Mouse (Mus musculus): Measurements from ENCODE around the gene Fam243. TPM values are rescaled to one million over a fixed set of nuclear protein-coding genes. Genes with fewer than 3 reads are reported as not detected.

The Fam243 gene
- not detected for total RNA-seq (2022)

DNA sequence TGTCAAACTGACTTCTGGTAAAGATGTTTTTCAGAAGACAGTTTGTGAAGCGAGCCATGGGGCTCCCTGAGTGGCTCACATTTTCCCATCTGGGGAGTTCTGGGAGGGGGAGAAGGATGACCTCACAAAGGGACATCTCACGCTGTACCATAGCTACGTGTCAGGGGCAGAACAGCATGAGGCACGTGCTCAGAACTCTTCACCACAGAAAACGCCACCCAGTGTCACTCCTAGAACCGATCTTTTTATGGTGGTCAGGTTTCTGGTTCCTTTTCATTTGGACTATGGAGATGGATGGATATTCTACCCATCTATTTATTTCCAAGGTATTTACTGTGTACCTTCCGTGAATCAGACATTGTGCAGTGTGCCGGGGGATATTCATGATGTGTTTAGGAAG, at the start of gene Fam243:
TSS of gene Fam243 (minus strand) at position 101 of the 400 bp plus-strand sequence.
- no peak for DNase-seq (ENCODE audit: low spot score in 2 of 2)

DNA sequence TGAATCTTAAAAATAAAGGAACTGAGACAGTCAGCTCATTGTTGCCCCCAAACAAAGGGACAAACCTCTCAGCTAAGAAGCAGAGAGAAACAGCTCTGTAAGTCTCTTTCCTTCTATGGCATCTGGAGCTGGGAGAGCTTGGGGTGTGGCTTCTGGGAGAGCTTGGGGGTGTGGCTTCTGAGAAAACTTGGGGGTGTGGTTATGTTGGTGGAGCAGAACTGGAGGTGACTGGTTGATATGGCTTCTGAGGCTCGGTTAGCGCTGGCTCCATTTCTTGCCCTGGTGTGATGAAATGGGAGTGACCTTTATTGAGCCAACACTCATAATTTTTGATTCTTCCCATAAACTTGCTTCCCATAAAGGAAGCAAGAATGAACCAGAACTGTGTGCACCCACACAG, 48.0 kb upstream of the Fam243 start:
- no peak for DNase-seq (ENCODE audit: low spot score in 2 of 2)

DNA sequence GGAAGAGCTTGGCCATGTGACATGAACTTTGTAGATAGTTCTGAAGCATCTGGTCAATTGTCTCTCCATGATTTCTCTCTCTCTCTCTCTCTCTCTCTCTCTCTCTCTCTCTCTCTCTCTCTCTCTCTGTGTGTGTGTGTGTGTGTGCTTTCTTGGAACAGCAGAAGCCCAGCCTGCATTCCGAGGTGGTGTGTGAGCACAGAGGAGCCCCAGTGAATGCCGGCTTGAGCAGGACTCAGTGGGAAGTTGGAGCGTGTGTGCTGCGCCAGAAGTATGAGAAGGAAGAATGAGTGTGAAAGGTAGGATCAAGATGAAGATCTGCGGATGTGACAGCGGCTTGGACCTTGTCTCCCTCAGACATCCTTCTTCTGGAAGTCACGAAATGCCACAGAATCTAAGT, 44.2 kb upstream of the Fam243 start:
- no peak for DNase-seq (ENCODE audit: low spot score in 2 of 2)

DNA sequence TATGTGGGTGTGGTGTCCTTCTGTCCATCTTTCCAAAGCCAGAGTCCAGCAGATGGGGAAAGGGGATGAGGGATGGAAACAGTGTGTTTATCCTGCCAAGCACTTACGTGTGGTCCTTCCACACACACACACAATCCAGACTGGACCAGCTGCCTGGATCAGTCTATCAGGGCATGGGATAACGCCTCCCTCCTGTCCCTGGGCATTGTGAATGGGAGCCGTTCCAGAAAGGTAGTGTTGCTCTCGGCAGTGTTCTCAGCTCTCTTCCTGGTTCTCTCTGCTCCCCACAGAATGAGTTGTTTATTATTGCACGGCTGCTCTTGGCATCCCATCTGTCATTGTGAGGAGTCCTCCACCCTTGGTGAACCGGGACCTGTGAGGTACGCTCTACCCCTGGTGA, 39.5 kb upstream of the Fam243 start:
- DNase-seq (ENCODE audit: low spot score in 2 of 2) = no peak

DNA sequence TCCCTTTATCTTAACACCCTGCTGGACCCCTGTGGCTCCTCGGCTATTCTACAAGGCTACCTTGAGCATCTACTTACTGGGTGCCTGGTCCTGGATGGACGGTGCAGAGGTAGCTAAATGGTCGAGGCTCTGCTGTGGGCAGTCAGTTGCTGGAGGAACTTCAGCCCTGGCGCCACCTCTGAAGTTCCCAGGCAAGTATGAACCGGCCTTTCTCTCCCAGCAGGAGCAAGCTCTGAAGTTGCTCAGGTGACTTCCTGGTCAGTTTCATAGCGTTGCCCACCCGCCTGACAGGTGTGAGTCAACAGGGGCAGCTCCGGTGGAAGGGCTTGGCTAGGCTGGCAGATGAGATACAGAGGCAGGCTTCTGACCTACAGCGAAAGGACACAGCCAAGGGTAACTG, 38.0 kb upstream of the Fam243 start, which contains the start of gene Kcne1:
TSS of gene Kcne1 (minus strand) at position 240 of the 400 bp plus-strand sequence.
- no peak for DNase-seq (ENCODE audit: low spot score in 2 of 2)

DNA sequence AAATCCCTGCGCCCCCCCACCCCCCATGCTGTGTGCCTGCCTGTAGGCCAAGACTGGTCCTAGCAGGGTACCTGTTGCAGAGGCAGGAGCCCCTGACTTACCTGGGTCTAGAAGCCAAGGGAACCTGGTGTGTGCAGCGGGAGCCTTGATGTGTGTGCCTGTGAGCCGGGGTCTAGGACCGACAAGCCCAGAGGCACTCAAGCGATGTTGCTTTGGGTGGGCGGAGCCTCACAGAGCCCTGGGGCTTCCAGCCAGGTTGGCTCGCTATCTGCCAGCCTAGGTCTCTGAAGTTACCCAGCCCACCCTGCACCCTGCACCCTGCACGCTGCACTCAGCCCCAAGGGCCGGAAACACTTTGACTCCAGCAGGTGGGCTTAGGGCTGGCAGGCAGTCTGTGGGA, 37.5 kb upstream of the Fam243 start:
- no peak for DNase-seq (ENCODE audit: low spot score in 2 of 2)

DNA sequence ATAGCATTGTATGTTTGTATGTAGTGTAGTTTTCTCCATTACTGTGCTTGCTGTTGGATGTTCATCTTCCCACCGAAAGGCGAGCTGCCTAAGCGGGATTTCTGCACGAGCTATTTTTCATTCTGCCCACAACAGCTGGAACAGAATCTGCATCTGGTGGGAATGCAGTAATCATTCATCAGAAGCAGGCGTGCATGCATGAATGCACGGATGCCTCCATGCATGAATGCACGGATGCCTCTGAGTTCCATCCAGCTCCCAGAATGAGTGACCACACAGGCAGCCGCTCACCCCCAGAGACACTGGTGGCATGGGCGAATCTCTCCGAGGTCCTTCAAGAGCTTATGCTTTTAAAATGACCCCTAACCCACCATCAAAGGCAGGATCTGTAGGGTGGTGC, 36.3 kb upstream of the Fam243 start:
- no peak for DNase-seq (ENCODE audit: low spot score in 2 of 2)

DNA sequence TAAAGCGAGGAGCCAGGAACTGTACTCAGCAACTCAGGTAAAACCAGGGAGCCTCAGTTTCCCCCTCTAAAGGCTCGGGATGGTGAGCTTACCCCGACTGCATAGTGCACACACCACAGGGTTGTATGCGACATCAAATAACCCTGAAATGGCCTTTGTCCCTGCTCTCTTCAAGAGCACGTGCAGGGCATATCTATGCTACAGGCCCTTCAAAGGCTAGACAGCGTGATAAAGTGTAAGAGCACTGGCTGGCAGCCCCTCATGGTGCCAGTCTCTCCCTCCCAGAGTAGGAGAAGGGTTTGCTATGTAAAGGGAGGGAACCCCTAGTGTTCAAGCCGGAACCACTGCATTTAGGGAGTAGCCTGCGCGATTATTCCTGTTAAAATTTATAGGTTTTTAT, 35.8 kb upstream of the Fam243 start:
- no peak for DNase-seq (ENCODE audit: low spot score in 2 of 2)

DNA sequence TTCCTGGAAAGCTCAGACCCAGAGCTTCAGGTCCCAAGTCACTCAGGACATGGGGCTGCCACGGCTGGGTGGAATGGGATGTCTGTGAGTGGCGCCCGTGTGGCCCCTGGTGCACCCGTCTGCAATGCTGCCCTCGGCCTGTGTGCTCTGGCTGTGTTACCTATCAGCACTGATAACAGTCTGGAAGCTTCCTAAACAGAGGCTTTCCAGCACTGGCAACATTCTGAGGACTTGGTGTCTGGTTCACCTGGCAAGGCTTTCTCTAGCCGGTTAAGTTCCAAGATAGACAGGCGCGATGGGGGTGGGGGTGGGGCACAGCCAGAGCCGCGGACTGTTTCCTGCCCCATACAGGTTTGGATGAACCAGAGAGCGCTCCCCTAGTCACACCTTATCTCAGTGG, 34.7 kb upstream of the Fam243 start:
- no peak for DNase-seq (ENCODE audit: low spot score in 2 of 2)

DNA sequence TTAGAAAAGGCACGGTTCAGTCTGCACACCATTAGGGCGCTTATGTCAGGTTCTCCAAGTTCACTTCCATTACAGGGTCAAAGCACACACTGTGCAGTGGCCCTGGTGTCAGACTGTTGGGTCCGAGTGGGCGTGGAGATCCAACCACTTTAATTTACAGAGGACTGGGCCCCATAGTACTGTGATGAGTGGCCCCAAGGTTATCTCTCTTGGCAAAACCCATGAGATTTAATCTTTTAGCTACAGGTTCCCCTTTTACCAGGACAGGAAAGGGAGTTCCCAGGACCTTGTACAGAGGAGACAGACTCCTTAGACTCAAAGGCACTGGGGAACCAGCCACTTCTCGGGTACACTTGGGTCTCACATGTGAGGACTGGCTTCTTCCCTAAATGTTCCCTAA, 34.1 kb upstream of the Fam243 start:
- DNase-seq (ENCODE audit: low spot score in 2 of 2) = no peak

DNA sequence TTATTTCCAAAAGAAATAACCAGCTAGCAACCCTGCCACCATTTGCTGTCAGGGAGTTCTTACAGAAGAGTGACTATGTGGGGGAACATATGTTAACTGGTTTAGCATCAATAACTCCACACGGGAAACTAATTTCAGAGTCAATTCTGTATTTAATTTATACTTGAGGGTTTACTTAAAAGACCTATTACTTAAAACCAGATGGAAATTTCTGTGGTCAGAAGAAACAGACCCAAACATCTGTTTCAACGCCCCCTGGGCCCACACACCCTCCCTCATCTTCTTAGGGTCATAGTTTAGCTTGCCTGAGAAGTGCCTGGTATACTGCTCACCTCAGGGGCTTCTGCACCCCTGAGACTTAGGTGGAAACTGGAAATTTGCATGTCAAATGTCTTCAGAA, 32.7 kb upstream of the Fam243 start:
- DNase-seq (ENCODE audit: low spot score in 2 of 2) = no peak

DNA sequence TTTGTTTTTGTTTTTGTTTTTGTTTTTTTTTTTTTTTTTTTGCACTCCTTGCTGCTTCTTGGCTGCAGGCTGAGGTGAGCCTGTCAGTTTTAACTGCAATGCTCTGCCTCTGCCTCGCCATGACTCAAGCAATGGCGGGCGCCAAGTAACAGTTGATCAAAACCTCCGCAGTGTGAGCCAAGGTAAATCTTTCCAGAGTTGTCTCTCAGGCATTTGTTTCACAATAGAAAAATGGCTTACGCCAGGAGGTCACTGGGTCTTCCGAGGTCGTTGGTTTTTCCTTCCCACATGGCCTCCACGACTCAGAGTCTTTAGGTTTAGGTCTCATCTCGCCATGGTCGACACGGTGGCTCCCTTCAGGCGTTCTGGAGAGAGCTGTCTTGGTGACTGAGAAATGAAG, 32.1 kb upstream of the Fam243 start:
- DNase-seq (ENCODE audit: low spot score in 2 of 2) = no peak

DNA sequence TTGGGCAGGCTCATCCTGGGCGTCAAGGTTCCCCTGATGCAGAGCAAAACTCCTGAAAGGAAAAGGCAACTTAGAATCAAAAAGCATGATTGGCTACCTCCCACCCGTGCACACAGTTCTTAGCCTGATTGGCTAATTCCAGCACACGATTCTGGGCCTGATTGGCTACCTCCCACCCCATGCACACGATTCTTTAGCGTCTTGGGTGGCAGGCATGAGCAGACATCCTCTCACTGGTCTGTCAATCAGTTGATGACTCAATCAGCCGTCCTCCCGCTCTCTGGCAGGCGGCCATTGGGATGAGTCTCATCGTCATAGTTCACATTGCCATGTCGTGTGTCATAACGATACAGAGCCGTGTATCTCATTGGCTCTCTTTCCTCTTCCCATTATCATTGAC, 27.7 kb upstream of the Fam243 start:
- DNase-seq (ENCODE audit: low spot score in 2 of 2) = no peak

DNA sequence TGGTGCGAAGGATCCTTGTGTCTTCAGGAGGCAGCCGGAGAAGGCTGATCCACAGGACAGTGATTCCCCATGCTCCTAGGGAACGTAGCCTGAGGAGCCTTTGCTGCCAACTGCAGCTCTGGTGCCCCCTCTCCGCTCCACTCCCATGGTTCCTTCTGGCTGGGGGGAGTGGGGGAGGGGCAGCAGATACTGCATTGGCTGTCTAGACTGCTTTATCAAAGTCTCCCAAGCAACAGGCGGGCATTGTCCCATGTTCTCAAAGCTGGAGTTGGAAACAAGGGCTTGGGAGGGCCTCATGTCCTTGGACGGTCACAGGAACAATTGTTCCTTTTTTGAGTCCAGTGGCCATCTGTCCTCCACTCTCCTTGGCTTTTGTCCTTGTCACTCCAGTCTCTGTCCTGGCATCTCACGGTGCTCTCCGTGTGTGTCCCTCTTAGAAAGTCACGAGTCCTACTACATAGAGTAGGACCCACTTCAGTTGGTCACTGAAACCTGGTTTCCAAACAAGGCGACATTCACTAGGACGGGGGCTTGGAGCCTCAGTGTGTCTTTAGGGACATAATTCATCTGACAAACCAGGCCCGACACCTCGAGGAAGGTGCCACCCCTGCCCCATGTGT, 25.2 kb upstream of the Fam243 start:
- DNase-seq (ENCODE audit: low spot score in 2 of 2) = no peak

DNA sequence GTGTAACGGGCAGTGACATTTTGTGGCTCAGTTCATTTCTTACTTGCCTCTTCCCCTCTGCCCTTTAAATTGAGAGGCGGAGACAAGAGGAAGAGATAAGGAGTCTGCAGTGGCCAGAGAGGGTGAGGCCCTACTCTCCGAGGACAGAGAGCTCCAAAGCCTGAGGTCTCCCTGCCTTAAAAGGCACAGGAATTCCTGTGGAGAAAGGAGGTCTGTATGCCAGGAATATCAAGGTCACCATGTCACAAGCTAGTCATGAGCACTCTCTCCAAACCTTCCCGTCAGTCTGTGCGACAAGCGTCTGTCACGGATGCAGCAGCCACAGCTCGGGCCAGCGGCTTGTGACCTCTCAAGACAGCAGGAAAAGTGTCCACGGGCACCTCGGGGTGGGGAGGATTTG, 23.9 kb upstream of the Fam243 start:
- DNase-seq (ENCODE audit: low spot score in 2 of 2) = no peak

DNA sequence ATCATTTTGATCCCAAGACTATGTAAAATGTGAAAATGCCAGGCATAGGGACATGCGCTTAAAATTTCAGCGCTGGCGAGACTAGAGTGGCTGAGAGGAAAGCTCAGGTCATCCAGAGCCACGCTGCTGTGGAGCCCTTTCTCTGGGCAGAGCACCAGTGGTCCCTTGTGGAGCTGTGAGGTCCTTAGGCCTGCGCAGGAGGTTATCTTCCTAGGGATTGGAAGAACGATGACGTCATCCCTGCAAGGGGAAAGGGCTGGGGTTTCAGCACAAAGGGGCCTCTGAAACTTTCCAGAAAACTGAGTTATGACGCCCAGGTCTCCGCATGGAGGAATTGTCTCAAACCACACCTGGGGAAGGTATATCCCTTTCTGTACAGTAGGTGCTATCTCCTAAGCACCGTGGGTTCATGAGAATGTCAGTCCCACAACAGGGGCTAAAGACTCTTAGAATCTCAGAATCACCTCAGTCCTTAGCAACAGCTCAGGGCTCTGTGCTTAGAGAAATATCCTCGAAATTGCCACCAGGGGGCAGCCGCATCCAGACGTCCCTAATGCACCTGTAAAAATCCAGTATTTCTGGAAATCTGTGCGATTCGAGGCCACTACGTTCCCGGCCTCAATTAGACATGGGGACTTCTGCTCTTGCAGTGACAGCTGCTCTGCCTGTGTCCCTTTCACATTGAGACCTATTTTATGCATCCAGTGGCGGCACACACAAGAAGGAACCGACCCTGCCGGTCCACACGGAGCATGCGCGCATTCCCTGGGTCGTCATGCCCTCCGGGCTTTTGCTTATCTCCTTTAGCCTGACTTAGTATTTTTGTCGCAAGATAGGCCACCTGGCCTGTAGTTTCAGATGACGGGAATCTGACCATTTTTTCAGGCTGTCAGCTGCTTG, 19.6 kb upstream of the Fam243 start:
- DNase-seq (ENCODE audit: low spot score in 2 of 2) = peak in 1 of 2 experiments; percentile 57

DNA sequence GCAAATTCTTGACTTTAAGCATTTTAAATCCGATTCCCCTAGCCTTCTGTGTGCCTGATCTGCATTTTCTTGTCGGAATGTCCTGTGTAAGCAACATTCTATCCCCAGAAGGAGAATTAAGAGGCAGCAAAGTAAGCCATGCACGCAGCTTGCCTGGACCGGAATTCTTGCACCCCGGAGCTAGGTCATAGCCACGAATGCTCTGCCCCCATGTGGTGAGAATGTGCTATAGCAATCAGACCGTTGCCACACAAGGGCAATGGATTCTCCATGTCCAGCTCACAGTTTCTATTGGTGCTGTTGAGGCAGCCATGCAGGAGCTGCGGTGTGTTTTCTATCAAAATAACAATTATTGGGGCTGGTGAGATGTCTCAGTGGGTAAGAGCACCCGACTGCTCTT, 15.0 kb upstream of the Fam243 start:
- peak in 1 of 2 experiments; percentile 46 for DNase-seq (ENCODE audit: low spot score in 2 of 2)

DNA sequence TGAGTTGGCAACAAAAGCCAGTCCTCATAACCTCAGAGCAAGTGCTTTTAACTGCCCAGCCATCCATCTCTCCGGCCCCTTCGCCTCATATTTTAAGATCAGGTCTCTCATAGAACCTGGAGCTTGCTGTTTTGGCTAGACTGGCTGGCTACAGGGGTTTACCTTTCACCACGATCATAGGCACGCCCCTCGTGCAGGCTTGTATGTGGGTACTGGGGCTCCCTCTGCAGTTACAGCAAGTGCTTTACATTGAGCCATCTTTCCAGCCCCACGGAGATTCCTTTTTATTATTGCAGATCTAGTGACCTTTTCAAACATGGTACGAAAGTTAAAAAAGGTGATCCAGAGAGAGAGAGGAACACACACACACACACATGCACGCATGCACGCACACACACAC, 13.4 kb upstream of the Fam243 start:
- no peak for DNase-seq (ENCODE audit: low spot score in 2 of 2)

DNA sequence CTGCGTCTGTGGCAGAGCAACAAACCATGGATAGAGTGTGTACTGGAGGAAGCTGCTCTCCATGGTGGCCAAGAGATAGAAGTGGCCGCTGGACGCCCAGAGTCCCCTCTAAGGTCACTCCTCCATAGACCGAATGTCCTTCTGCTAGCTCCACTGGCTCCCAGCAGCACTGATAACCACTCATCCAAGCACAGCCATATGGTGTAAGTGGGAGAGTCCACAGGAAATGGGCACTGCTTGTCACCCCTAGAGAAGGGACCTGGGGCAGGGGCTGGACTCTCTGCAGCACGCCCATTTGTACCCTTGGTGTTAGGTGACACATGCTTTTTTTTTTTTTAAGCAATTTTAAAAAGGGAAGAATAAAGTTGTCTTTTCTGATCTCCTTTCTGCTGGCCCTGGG, 9.7 kb upstream of the Fam243 start:
- DNase-seq (ENCODE audit: low spot score in 2 of 2) = no peak

DNA sequence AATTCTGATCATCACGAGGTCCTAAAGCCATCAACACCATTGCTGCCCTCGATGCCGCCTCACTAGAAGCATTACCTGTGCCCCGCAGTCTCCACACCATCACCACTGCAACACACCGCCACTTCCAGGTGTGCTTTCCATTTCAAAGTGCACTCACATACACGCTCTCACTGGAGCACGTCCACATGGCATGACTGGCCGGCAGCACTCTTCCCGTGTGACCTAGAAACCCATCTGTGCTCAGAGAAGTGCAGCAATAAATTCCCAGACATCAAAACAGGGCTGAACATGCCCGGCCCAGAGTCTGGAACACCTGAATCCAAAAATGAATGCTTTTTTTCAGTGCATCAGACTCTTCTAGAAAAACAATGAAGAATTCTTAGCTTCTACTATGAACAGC, 6.7 kb upstream of the Fam243 start:
- DNase-seq (ENCODE audit: low spot score in 2 of 2) = no peak

DNA sequence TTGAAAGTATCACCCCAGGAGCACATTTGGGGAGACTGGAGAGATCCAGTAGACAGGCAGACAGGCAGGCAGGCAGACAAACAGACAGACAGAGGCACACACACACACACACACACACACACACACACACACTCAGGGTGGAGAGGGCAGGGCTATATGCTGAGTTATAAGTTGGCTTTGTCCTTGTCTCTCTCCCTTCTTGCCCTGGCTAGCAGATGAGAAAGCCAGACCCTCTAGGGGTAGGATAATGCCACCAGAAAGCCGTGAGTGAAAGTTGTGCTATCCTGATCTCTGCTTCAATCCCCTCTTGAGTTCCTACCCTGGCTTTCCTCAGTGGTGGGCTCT, 3.8 kb upstream of the Fam243 start:
- DNase-seq (ENCODE audit: low spot score in 2 of 2) = no peak

DNA sequence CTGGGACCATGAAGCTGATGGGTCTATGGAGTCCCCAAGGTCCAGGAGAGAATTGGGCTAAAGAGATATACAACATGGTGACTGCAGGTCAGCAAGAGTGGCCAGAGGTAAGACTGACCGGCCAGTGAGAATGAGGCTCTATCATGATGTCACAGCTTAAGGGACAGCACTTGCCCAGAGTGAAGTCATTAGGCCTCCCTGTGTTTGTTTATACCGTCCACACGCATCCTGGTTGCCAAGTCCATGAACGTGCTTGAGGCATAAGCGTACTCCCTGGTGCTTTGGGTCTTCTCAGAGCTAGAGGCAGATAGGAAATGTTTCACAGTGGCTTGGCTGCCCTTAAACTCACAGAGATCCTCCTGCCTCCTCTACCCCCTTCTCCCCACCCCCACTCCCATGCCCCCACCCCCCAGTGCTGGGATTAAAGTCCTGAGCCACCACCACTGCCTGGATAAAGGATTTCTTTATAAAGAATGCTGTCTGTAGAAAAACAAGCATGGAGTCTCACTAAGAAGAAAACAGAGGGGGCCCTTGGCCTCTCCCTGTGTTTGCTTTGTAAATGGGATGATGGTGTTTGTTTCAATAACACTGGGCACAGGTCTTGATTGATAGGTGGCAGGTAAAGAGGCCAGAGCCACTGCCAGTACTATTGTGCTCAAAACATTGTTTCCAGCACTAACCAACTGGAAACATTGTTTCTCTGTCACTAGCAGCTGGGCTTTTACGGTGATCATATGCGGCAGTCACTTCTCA, 3.2 kb upstream of the Fam243 start:
- no peak for DNase-seq (ENCODE audit: low spot score in 2 of 2)

Measured in left cerebral cortex, adult 8-10 months (tissue).